Mouse (Mus musculus): ENCODE measurements at regions not wholly inside any gene's neighbourhood (a gene's known extent, or its start where the extent isn't known, plus 50 kb on each side); places are given as distances from the start of the nearest gene placed in this dataset.

GRCm38 (mm10) chr7:111305196-111305595 is 222.4 kb upstream of the Eif4g2 start:
- no peak for TF ChIP-seq POLR2A (IDR thresholded peaks at IDR 0.05; ENCODE audit: insufficient read depth, low read depth, low read length)
- TF ChIP-seq CTCF (IDR thresholded peaks at IDR 0.05; ENCODE audit: insufficient read depth, low read depth, low read length) = no peak

GRCm38 (mm10) chr7:111301791-111302488 is 219.1 kb upstream of the Eif4g2 start:
- Histone ChIP-seq H3K27ac (ENCODE audit: insufficient read depth, low read depth, low read length) (no peak overlapping the region), H3K4me1 (ENCODE audit: control insufficient read depth, insufficient read depth, low read length) (no peaks in the 10 kb centered on the region), H3K4me3 (ENCODE audit: insufficient read depth, low read depth, low read length) (no peak overlapping the region)
- WGBS = 29% methylated on average over 16 of the region's 16 CpGs
- TF ChIP-seq POLR2A (IDR thresholded peaks at IDR 0.05; ENCODE audit: insufficient read depth, low read depth, low read length) (no peak), CTCF (IDR thresholded peaks at IDR 0.05; ENCODE audit: insufficient read depth, low read depth, low read length) (no peak)

More at GRCm38 (mm10) chr7:111305196-111305595, 222.4 kb upstream of the Eif4g2 start:
- Histone ChIP-seq H3K4me3 (ENCODE audit: insufficient read depth, low read depth, low read length) (no peak overlapping the region), H3K27ac (ENCODE audit: insufficient read depth, low read depth, low read length) (no peak overlapping the region), H3K4me1 (ENCODE audit: control insufficient read depth, insufficient read depth, low read length) (no peaks in the 10 kb centered on the region)

- Histone ChIP-seq H3K4me3 (ENCODE audit: insufficient read depth, low read depth, low read length) (no peak overlapping the region), H3K4me1 (ENCODE audit: control insufficient read depth, insufficient read depth, low read length) (no peaks in the 10 kb centered on the region), H3K27ac (ENCODE audit: insufficient read depth, low read depth, low read length) (no peak overlapping the region)
- TF ChIP-seq CTCF (IDR thresholded peaks at IDR 0.05; ENCODE audit: insufficient read depth, low read depth, low read length) = no peak
- TF ChIP-seq POLR2A (IDR thresholded peaks at IDR 0.05; ENCODE audit: insufficient read depth, low read depth, low read length) = no peak
- WGBS = 82% methylated on average over 9 of the region's 9 CpGs
Measured at GRCm38 (mm10) chr7:111297174-111297902, 214.5 kb upstream of the Eif4g2 start.

- TF ChIP-seq POLR2A (IDR thresholded peaks at IDR 0.05; ENCODE audit: insufficient read depth, low read depth, low read length) (no peak), CTCF (IDR thresholded peaks at IDR 0.05; ENCODE audit: insufficient read depth, low read depth, low read length) (no peak)
- Histone ChIP-seq H3K27ac (ENCODE audit: insufficient read depth, low read depth, low read length) (no peak overlapping the region), H3K4me1 (ENCODE audit: control insufficient read depth, insufficient read depth, low read length) (no peaks in the 10 kb centered on the region), H3K4me3 (ENCODE audit: insufficient read depth, low read depth, low read length) (no peak overlapping the region)
- 70% methylated on average over 13 of the region's 13 CpGs for WGBS
Measured at GRCm38 (mm10) chr7:111283411-111283955, 200.7 kb upstream of the Eif4g2 start.

- TF ChIP-seq POLR2A (IDR thresholded peaks at IDR 0.05; ENCODE audit: insufficient read depth, low read depth, low read length) (no peak), CTCF (IDR thresholded peaks at IDR 0.05; ENCODE audit: insufficient read depth, low read depth, low read length) (no peak)
- Histone ChIP-seq H3K27ac (ENCODE audit: insufficient read depth, low read depth, low read length) (no peak overlapping the region), H3K4me3 (ENCODE audit: insufficient read depth, low read depth, low read length) (no peak overlapping the region), H3K4me1 (ENCODE audit: control insufficient read depth, insufficient read depth, low read length) (no peaks in the 10 kb centered on the region)
- WGBS = 78% methylated on average over 8 of the region's 8 CpGs
Measured at GRCm38 (mm10) chr7:111282314-111282713, 199.5 kb upstream of the Eif4g2 start.

GRCm38 (mm10) chr7:111277703-111278102 is 194.9 kb upstream of the Eif4g2 start:
- no peak for TF ChIP-seq CTCF (IDR thresholded peaks at IDR 0.05; ENCODE audit: insufficient read depth, low read depth, low read length)
- no peak for TF ChIP-seq POLR2A (IDR thresholded peaks at IDR 0.05; ENCODE audit: insufficient read depth, low read depth, low read length)
- no peak overlapping the region for H3K4me3 ChIP-seq (ENCODE audit: insufficient read depth, low read depth, low read length)
- 89% methylated on average over 3 of the region's 3 CpGs for WGBS
- no peak overlapping the region for H3K27ac ChIP-seq (ENCODE audit: insufficient read depth, low read depth, low read length)
- no peaks in the 10 kb centered on the region for H3K4me1 ChIP-seq (ENCODE audit: control insufficient read depth, insufficient read depth, low read length)

- 94% methylated on average over 5 of the region's 5 CpGs for WGBS
- H3K27ac ChIP-seq (ENCODE audit: insufficient read depth, low read depth, low read length) = no peak overlapping the region
- no peak overlapping the region for H3K4me3 ChIP-seq (ENCODE audit: insufficient read depth, low read depth, low read length)
- H3K4me1 ChIP-seq (ENCODE audit: control insufficient read depth, insufficient read depth, low read length) = no peaks in the 10 kb centered on the region
- TF ChIP-seq CTCF (IDR thresholded peaks at IDR 0.05; ENCODE audit: insufficient read depth, low read depth, low read length) = no peak
- TF ChIP-seq POLR2A (IDR thresholded peaks at IDR 0.05; ENCODE audit: insufficient read depth, low read depth, low read length) = no peak
Measured at GRCm38 (mm10) chr7:111273839-111274238, 191.0 kb upstream of the Eif4g2 start.

GRCm38 (mm10) chr7:111270874-111271273 is 188.0 kb upstream of the Eif4g2 start:
- H3K27ac ChIP-seq (ENCODE audit: insufficient read depth, low read depth, low read length) = no peak overlapping the region
- H3K4me3 ChIP-seq (ENCODE audit: insufficient read depth, low read depth, low read length) = no peak overlapping the region
- no peak for TF ChIP-seq CTCF (IDR thresholded peaks at IDR 0.05; ENCODE audit: insufficient read depth, low read depth, low read length)
- TF ChIP-seq POLR2A (IDR thresholded peaks at IDR 0.05; ENCODE audit: insufficient read depth, low read depth, low read length) = no peak
- H3K4me1 ChIP-seq (ENCODE audit: control insufficient read depth, insufficient read depth, low read length) = no peaks in the 10 kb centered on the region
- WGBS = 68% methylated on average over 4 of the region's 4 CpGs

- WGBS = 98% methylated on average over 2 of the region's 2 CpGs
Measured at GRCm38 (mm10) chr7:111268197-111268596, 185.4 kb upstream of the Eif4g2 start.

More at GRCm38 (mm10) chr7:111268197-111268596, 185.4 kb upstream of the Eif4g2 start:
- no peak overlapping the region for H3K27ac ChIP-seq (ENCODE audit: insufficient read depth, low read depth, low read length)
- H3K4me1 ChIP-seq (ENCODE audit: control insufficient read depth, insufficient read depth, low read length) = no peaks in the 10 kb centered on the region
- no peak for TF ChIP-seq POLR2A (IDR thresholded peaks at IDR 0.05; ENCODE audit: insufficient read depth, low read depth, low read length)
- H3K4me3 ChIP-seq (ENCODE audit: insufficient read depth, low read depth, low read length) = no peak overlapping the region
